Mouse (Mus musculus) granulocyte monocyte progenitor cell, adult 5-6 weeks (primary cell): ENCODE measurements around the gene Vav1. TPM values are rescaled to one million over a fixed set of nuclear protein-coding genes. Genes with fewer than 3 reads are reported as not detected.

Source experiments
- ATAC-seq: replicated peaks from 2 replicates; pipeline ENCODE4 v1.8.0; 2016; ENCODE audit warnings: mild to moderate bottlenecking, moderate TSS enrichment, inconsistent platforms; ENCODE audit not compliant: poor library complexity, severe bottlenecking
- total RNA-seq, 2 experiments: library from RNA; stranded (forward) in 1 of 2; stranded (reverse) in 1 of 2; fragments of 200-712, 200-1000 nt in 1 of 2; fragments of >200 nt in 1 of 2; fragmentation: Nextera tagmentation in 1 of 2; gene quantifications; 2 replicates each; pipeline ENCODE4 v1.2.3; 2014 to 2017

Gene Vav1
- total RNA-seq (2014; fragmentation: Nextera tagmentation) (139 and 141 TPM in 2 replicates), total RNA-seq (2017) (284 and 301 TPM in 2 replicates)

DNA sequence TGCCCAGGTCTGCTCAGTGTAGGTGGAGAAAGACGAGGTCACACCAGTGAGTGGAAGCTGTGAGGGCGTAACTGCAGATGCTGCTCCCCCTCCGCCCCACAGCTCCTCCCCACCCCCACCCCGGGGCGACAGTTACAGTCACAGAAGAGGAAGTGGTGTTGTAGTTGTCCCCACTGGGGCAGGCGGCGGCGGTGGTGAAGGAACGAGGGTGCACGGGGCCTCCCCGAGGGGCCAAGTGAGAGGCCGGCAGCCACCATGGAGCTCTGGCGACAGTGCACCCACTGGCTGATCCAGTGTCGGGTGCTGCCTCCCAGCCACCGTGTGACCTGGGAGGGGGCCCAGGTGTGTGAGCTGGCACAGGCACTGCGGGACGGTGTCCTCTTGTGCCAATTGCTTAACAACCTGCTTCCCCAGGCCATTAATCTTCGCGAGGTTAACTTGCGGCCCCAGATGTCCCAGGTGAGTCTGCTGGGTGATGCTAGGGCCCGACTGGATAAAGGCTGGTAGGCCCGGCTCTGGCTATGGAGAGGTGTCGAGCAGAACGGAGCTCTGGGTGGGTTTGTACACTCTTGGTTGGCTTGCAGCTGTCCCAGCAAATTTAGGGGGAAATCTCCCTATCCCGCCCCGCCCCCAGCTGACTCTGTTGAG, at the start of gene Vav1:
Gene Vav1, plus strand, starts transcription at position 158 of the 648 bp plus-strand sequence.
- peak; percentile 61 for ATAC-seq

DNA sequence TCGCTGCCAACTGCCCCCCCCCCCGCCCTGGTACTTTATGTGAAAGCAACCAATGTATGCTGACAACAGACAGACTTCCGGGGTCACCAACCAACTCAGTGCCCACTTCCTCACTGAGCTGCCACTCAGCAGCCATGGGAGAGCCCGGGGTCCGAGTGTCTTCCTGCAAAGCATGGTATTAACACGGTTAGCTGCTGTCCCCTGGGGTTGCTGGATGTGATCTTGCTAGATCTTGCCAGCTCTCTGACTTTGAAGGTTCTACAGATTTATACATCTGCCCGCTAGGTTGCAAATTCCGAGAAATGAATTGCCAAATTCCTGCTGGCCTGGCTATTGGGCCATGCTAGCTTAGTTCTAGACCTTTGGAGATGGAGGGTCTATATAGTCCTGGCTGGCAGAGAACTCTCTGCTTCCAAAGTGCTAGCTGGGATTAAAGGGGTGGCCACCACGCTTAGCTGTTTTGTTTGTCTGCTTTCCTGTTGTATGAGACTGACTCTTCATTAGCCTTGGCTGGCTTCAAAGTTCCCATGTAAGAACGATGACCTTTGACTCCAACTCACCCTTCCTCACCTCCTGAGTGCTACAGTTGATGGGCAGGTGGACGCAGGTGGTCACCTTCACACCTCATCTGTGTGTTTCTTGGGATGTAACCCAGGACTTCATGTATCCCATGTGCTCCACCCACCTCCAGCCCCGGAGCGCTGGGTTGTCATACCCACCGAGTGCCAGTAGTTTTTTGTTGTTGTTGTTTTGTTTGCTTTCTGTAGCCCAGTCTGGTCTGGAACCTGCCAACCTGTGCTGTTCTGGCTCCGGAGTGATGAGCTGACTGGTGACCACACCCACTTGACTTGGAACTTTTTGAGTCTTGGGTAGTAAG, 48.8 kb upstream of the Vav1 start:
- ATAC-seq = peak; percentile 10; the same call in 1 of the 2 replicates

DNA sequence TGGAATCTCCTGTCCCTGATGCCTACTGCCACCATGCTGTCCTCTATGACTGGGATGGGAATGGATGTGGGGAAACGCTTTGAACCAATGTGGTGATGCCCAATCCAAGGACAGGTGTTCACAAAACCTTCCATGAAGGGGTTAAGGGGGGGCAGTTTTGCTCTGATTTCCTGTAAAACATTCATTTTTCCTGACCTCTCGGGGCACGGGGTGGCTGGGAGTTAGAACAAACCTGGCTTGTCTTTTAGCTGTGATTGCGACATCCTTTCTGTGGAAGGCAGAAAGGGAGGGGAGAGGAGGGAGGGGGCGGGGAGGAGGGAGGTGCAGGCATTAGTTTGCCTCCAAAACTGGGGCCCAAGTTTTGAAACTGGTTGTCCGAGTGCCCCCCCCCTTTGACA, 48.2 kb upstream of the Vav1 start:
- ATAC-seq = peak; percentile 20

DNA sequence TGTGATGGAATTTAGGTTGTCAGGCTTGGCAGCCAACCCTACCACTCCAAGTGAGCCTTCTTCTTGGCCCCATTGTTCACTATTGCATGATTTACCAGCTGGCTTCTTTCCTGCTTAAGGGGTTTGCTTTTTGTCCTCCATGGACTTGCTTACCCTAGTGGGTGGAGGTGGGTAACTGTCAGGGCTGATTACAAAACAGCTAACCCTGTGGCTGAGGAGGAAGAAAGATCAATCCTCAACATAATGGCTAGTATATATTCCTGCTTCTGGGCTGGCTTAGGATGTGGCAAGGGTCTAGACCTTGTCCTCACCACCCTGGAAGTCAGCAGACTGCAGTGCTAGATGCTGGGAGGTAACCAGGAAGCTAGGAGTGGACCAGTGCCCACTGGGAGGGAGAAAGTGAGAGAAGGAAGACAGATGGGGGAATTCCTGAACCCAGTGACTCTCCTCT, 47.6 kb upstream of the Vav1 start:
- ATAC-seq = peak; percentile 57

DNA sequence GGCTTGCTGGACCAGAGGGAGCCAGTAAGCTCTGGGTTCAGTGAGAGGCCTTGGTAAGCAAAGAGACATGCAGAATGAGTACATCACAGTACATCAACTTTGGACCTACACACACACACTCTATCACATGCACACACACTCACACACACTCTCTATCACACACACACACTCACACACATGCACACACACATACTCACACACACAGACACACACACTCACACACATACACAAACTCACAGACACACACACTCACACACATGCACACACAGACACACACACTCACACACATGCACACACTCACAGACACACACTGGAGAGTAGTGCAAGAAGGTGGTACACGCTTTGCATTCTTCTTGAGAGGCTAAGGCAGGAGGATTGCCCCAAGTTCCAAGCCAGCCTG, 46.7 kb upstream of the Vav1 start:
- ATAC-seq = no peak

DNA sequence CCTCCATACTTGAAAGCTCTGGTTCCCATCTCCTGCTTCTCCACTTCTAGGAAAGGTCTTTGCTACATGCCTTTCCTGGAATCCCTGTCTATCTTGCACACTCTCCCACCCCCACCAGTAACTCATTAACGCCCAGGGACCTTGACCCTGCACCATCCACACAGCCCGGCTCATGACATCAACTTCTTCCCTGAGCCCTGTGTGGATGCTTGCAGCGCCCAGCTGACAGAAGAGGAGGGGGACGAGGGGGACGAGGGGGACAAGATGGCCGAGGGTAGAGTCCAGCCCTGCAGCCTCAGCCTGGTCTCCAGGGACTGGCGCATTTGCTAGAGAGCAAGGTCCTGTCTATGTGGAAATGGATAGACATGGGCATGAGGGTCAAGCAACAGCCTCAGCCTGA, 45.9 kb upstream of the Vav1 start:
- ATAC-seq = no peak

DNA sequence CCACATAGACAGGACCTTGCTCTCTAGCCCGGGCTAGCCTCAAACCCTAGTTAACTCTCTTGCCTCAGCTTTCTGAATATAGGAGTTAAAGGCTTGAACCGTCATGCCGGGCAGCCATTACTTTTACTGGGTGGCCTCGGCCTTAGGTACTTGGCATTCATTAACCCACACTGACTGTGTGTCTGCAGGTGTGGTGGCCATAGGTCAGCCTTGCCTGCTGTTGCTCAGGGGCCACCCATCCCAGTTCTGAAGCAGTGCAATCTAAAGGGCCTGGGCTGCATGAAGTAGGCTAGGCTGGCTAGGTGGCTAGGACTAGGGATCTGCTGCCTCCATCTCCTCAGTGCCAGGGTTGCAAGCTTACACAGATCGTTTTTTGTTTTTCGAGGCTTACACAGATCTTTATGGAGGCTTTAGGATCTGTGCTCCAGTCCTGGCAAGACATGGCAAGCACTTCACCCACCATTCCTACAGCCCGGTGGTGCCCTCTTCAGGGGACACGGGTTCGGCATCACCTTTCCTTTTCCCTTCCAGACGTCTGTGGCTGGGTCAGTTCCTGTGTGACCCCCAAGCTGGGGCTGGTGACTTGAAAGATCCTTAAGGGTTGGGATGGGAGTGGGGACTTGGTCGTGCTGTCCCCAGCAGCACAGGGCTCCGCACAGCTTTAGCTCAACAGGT, 44.5 kb upstream of the Vav1 start:
- ATAC-seq = no peak

DNA sequence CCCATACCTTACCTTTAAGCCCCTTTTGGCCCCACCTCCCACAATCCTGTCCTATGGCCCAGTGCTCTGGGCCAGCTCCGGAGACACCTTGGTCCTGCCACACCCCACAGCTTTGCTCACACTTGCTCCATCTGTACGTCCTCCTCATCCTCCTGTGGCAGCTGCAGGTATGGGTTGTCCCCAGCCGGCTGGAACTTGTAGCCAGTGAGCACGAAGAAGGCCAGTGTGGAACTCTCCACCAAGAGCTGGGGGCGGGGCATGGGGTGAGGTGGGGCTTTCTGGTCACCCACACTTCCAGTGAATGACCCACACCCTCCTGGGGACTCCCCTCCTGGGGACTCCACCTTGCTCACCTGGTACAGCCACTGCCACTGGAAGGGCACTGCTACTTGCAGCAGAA, 43.1 kb upstream of the Vav1 start:
- ATAC-seq = no peak

DNA sequence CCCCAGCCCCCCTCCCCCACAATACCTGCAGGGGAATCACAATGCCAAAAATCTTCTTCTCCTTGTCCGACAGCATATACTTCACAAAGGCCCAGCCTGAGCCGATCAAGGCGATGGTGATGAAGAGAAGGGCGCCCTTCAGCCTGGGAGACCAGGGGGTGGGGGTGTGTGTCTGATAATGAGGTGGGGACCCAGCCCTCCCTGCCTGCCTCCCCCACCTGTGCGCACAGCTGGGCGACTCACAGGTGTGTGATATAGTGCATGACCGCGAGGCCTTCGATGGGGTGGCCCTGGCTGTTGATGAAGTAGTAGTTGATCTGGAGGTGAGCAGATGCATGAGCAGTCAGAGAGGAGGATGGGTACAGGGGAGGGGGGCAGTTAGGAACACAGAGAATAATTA, 41.7 kb upstream of the Vav1 start:
- ATAC-seq = no peak

DNA sequence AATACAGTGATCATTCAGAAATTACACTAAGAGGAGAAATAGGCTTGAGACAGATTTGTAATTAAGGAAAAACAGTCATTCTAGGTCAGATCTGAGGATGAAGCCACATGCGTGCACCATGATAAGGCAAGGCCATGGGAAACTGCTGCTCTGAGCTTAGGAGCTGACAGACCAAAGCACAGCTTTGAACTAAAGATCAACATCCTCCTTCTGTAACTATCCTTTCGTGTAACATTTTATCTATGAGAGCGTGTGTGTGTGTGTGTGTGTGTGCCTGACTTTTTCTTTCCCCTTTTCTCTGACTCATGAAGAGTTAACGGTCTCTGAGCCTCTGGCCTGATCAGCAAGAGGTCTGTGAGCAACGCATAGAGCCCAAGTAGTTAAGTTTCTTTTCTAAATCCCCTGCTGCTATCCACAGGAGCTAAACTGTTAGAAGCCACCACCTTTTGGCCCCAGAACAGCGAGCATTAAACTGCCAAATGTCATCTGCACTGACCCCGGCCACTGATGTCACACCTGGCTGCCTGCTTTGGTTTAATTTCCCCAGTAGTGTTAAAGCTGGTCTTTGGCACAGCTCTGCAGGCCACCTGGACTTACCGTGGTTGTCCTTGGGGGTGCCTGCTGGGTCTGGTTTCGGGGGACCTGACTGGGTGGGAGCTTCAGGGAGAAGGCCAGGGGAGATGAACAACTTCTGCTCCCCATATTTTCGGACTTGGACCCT, 35.1 kb upstream of the Vav1 start:
- no peak for ATAC-seq

DNA sequence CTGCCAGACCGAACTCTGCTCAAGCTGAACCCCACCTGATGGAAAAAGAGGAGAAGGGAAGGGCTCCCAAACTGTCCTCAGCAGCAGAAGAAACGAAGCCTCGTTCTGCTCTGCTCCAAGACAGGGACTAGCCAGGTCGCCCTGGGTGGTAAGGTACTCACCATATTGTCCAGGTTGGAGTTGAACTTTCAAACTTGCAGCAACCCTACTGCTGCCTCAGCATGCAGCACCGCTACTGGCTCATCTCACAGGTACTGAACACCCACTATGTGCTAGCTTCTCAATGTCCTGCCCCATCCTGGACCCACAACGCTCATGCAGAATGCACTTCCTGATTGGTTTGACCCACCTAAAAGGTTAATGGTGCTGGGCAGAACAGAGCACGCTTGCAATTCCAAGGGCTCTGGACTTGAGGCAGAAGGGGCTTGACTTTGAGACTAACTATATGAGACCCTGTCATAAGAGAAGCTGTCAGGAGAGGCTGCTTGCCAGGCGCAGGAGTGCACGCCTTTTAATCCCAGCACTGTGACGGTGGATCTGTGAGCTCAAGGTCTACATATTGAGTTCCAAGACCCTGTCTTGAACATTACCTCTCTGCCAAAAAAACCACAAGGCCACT, 33.5 kb upstream of the Vav1 start:
- ATAC-seq = no peak

DNA sequence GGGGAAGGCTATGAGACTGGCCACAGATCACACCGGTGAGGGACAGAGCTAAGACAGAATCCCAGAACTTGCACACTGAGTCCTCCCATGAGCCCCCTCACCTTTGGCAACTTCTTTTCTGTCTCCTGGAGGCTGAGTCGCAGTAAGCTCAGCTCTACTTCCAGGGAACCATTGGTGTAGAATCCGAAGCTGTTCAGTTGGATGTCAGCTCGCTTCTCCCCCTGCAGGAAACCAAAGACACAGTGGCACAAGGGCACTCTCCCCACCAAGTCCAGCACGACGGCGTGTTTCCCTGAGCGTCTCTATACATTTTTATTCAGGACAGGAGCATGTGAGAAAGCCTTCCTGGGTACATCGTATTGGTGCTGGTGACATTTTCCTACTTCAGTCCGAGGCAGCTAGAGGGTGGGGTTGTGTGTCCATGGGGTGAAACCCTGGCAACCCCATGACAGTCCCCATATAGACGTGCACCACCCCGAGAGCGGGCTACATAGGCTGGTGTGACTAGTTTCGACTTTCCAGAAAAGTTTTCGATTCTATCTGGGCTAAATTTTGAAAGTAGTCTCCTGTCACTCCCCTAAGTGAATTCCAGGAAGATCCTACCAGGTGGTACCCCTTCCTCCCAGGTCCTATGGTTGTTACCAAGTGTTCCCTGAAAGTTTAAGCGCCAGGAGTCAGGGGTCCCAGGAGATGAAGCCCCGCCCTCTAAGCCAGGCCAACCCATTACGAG, 32.1 kb upstream of the Vav1 start:
- ATAC-seq = no peak

DNA sequence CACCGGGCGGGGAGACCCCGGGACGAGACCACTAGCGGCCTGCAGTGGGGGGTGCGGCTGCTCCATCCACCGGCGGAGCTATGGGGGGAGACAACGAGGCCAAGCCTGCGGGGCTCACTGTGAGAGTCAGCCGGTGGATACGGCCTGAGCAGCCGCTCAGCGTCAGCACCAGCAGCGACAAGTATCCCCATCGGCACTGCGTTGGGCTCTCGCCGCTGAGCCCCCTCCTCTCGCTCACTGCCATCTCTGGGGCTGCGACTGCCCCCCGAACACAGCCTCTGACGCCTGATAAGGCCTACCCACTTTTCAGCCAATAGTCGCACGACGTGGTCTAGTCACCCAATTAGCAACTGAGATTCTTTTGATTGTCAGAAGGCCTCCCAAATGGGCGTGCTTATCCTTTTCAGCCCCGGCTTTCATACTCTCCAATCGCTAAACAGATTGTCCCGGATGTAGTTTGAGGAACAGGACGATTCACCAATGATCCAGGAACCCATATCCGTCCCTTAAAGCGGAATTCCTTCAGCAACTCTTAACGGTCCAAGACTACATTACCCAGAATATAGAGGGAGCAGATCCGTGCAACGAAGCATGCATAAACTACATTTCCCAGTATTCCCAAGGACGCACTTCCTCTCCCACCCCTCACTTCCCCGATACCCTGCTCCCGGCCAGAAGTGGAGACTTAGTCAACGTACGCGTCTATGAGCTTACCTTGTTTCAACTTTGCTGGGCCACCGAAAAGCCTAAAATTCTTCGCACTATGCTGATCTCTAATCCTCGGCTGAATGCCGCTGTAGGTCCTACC, 31.3 kb upstream of the Vav1 start:
- peak; percentile 53 for ATAC-seq

DNA sequence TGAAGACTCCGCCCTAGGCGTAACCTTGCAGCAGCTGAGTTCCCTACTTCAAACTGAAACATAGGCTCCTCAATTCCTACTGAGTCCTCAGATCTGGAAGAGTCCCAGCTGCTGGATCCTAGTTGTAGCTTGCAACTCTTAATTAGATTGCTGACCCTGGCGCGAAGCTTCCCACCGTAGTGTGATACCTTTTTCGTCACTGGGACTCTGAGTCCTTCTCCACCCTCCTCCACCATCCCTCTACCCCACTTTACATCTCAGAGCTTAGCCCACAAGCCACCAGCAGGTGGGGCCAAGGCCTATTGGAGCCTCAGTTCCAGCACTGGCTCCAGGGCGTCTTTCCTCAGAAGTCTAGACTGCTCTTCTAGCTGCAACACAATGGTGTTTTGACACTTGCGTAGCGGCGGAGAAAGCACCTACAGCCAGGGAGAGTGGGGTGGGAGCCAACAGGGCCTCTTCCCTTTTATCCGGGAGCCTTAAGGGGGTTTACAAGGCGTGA, 30.6 kb upstream of the Vav1 start, which contains the start of gene Gpr108:
Gene Gpr108, minus strand, starts transcription at position 246 of the 499 bp plus-strand sequence.
- peak; percentile 49 for ATAC-seq

DNA sequence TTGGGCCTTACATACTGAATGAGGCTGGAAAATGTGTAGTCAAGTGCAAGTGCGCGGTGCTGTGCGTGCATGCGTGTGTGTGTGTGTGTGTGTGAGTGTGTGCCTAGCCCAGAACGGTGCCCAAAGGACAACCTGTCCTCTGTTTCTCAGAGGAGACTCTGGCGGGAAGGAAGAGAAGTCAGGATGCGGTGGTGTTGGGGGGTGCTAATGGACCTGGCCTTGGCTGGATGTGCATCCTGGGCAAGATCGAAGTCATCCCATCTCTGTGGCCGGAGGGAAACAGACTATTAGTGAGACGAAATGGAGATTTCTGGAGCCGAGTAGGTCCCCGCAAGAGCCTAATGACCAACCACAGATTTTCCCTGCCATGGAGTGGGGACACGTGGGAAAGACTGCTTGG, 30.1 kb upstream of the Vav1 start:
- no peak for ATAC-seq

DNA sequence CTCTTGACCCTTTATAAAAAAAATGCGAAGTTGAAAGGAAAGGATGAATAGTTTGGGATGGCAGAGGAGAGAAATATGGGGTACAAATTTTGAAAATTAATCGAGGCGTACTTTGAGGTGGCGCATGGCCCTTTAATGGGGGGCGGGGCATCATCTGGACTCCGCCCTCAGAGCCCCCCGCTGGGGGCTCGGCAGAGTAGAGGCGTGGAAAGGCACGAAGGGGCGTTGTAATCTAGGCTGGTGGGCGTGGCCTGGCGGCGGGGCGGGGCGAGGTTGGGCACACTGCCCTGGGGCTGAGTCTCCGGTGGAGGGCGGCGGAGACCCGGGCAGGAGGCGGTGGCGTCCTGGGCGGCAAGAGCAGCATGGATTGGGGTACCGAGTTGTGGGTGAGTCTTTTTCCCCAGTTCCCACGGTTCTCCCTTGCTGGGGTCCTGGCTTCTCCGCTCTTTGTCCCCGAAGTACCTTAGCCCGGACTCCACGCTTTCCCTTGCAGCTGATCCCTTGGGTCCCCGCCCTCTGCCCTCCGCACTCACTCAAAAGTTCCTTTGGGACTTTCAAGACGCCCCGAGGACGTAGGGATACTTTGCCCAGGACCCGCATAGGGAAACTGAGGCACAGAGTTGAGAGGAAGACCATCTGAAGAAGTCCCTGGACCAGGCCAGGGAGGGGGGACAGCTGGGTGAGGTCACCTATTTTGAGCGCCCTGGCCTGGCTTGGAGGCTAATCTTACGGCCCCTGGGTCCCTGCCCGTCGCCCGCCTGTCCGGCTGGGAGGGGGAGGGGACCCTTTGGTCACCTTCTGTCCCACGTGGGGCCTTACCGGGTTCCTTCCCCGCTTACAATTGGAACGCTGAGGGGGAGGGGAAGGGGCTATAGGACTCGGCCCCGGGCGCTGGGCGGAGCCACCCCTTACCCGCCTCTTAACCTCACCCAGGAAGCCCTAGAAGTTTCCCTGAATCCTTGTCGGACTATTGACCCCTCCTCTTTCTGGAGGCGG, 29.4 kb upstream of the Vav1 start, which contains the start of gene Trip10:
Gene Trip10, plus strand, starts transcription at position 270 of the 996 bp plus-strand sequence.
- peak; percentile 48 for ATAC-seq
